Mouse (Mus musculus) liver, embryonic 15.5 days (tissue): ENCODE results near the gene Sebox. TPM values are rescaled to one million over a fixed set of nuclear protein-coding genes. Genes with fewer than 3 reads are reported as not detected.
A peak's percentile ranks its signal among the peaks of the same experiment; 100 is the strongest.

Experiments
- ATAC-seq: fragments of 200-750 bp; cut with Nextera tagmentation; 2 replicates; pipeline ENCODE4 v1.8.0; 2017; ENCODE audit warnings: moderate number of reproducible peaks, mild to moderate bottlenecking, moderate library complexity; ENCODE audit not compliant: insufficient read depth
- H3K27ac ChIP-seq: fragments of 300-500 bp; sonication (generic); replicated peaks from 2 replicates; pipeline ENCODE4 v1.5.1; 2015; ENCODE audit warnings: mild to moderate bottlenecking, inconsistent platforms
- H3K27me3 ChIP-seq: fragments of 300-500 bp; sonication (generic); 2 replicates; pipeline ENCODE4 v1.6.1; 2015; ENCODE audit warnings: mild to moderate bottlenecking, inconsistent platforms
- H3K36me3 ChIP-seq: fragments of 300-500 bp; sonication (generic); replicated peaks from 2 replicates; pipeline ENCODE4 v1.6.1; 2015; ENCODE audit warnings: moderate library complexity, mild to moderate bottlenecking, inconsistent platforms
- H3K4me1 ChIP-seq: fragments of 300-500 bp; sonication (generic); replicated peaks from 2 replicates; pipeline ENCODE4 v1.6.1; 2015; ENCODE audit warnings: inconsistent platforms
- H3K4me2 ChIP-seq: fragments of 300-500 bp; sonication (generic); 2 replicates; pipeline ENCODE4 v1.6.1; 2015; ENCODE audit warnings: moderate library complexity, mild to moderate bottlenecking, inconsistent platforms
- H3K4me3 ChIP-seq: fragments of 300-500 bp; sonication (generic); replicated peaks from 2 replicates; pipeline ENCODE4 v1.5.1; 2015; ENCODE audit warnings: mild to moderate bottlenecking, inconsistent platforms
- H3K9ac ChIP-seq: fragments of 300-500 bp; sonication (generic); 2 replicates; pipeline ENCODE4 v1.6.1; 2015; ENCODE audit warnings: moderate library complexity, mild to moderate bottlenecking, inconsistent platforms
- H3K9me3 ChIP-seq: fragments of 300-500 bp; sonication (generic); replicated peaks from 2 replicates; pipeline ENCODE4 v1.6.1; 2016; ENCODE audit warnings: inconsistent platforms
- WGBS: fragments of 180-500 bp; shearing (Covaris S2); methylation state at CpG from one replicate; pipeline ENCODE4 v1.1.7; 2015; ENCODE audit warnings: mixed read lengths; ENCODE audit not compliant: insufficient replicate concordance; 5-methylcytosine and 5-hydroxymethylcytosine counted together
- polyA plus RNA-seq: library from polyadenylated mRNA; unstranded; fragments of >200 nt; fragmentation: Nextera tagmentation; extraction: Ambion mirVana; gene quantifications from 2 replicates; pipeline ENCODE4 v1.2.1, GENCODE M21; 2015

The Sebox gene
- 0.25 and 0.29 TPM in 2 replicates for polyA plus RNA-seq

GRCm38 (mm10) chr11:78502909-78503650, at the start of gene Sebox:
Gene Sebox, plus strand, starts transcription at chr11:78503447.
- Histone ChIP-seq H3K9me3 (no peaks in the 10 kb centered on the region), H3K27ac (no peak within 1 kb of the TSS), H3K36me3 (peaks cover 25% of the 10 kb centered on the region), H3K4me2 (no peak within 1 kb of the TSS), H3K9ac (no peak within 1 kb of the TSS), H3K4me1 (peaks cover 7% of the 10 kb centered on the region), H3K27me3 (peaks cover 36% of the 10 kb centered on the region), H3K4me3 (no peak within 1 kb of the TSS)
- 51% methylated on average over 7 of the region's 7 CpGs for WGBS
- ATAC-seq: no peak

GRCm38 (mm10) chr11:78453675-78454074, 49.6 kb upstream of the Sebox start:
- no peak overlapping the region for H3K4me3 ChIP-seq
- no peaks in the 10 kb centered on the region for H3K36me3 ChIP-seq
- 16% methylated on average over 4 of the region's 4 CpGs for WGBS
- no peaks in the 10 kb centered on the region for H3K9me3 ChIP-seq
- H3K27me3 ChIP-seq: no peaks in the 10 kb centered on the region
- no peak overlapping the region for H3K4me2 ChIP-seq
- H3K9ac ChIP-seq: no peak overlapping the region
- H3K27ac ChIP-seq: no peak overlapping the region
- no peak for ATAC-seq
- H3K4me1 ChIP-seq: no peaks in the 10 kb centered on the region

- Histone ChIP-seq H3K27ac (no peak overlapping the region), H3K27me3 (no peaks in the 10 kb centered on the region), H3K4me1 (no peaks in the 10 kb centered on the region), H3K9me3 (no peaks in the 10 kb centered on the region), H3K4me2 (no peak overlapping the region), H3K36me3 (no peaks in the 10 kb centered on the region), H3K9ac (no peak overlapping the region), H3K4me3 (no peak overlapping the region)
- WGBS: 55% methylated on average over 7 of the region's 7 CpGs
- no peak for ATAC-seq
These were observed 49.0 kb upstream of the Sebox start for GRCm38 (mm10) chr11:78454276-78454675.

GRCm38 (mm10) chr11:78455308-78455707, 47.9 kb upstream of the Sebox start:
- WGBS: 26% methylated on average over 5 of the region's 5 CpGs
- ATAC-seq: no peak
- Histone ChIP-seq H3K4me3 (no peak overlapping the region), H3K27ac (no peak overlapping the region), H3K4me1 (no peaks in the 10 kb centered on the region), H3K36me3 (no peaks in the 10 kb centered on the region), H3K9me3 (no peaks in the 10 kb centered on the region), H3K9ac (no peak overlapping the region), H3K4me2 (0 out of 2 replicates have a peak overlapping the region, but pooled peaks have one; percentile 8), H3K27me3 (no peaks in the 10 kb centered on the region)

- Histone ChIP-seq H3K9me3 (no peaks in the 10 kb centered on the region), H3K9ac (no peak overlapping the region), H3K4me3 (no peak overlapping the region), H3K4me2 (no peak overlapping the region), H3K27me3 (no peaks in the 10 kb centered on the region), H3K4me1 (peaks cover 11% of the 10 kb centered on the region), H3K36me3 (no peaks in the 10 kb centered on the region), H3K27ac (no peak overlapping the region)
- WGBS: 65% methylated on average over 17 of the region's 17 CpGs
- ATAC-seq: no peak
These were observed 44.5 kb upstream of the Sebox start for GRCm38 (mm10) chr11:78458740-78459139.

GRCm38 (mm10) chr11:78461894-78462293, 41.4 kb upstream of the Sebox start:
- Histone ChIP-seq H3K4me2 (no peak overlapping the region), H3K27me3 (no peaks in the 10 kb centered on the region), H3K9ac (no peak overlapping the region), H3K9me3 (no peaks in the 10 kb centered on the region), H3K4me3 (no peak overlapping the region), H3K4me1 (peaks cover 39% of the 10 kb centered on the region), H3K27ac (no peak overlapping the region), H3K36me3 (no peaks in the 10 kb centered on the region)
- 56% methylated on average over 1 of the region's 1 CpGs for WGBS
- no peak for ATAC-seq

- no peak for ATAC-seq
- Histone ChIP-seq H3K4me1 (peaks cover 44% of the 10 kb centered on the region), H3K27ac (no peak overlapping the region), H3K9ac (no peak overlapping the region), H3K4me2 (no peak overlapping the region), H3K4me3 (no peak overlapping the region), H3K27me3 (no peaks in the 10 kb centered on the region), H3K9me3 (no peaks in the 10 kb centered on the region), H3K36me3 (no peaks in the 10 kb centered on the region)
- 61% methylated on average over 5 of the region's 5 CpGs for WGBS
These were observed 40.6 kb upstream of the Sebox start for GRCm38 (mm10) chr11:78462669-78463068.

GRCm38 (mm10) chr11:78463286-78464036, 39.8 kb upstream of the Sebox start:
- Histone ChIP-seq H3K9me3 (no peaks in the 10 kb centered on the region), H3K4me2 (peak overlapping the region; percentile 7; the same call in 1 of the 2 replicates), H3K27ac (no peak overlapping the region), H3K36me3 (no peaks in the 10 kb centered on the region), H3K9ac (no peak overlapping the region), H3K4me1 (peaks cover 46% of the 10 kb centered on the region), H3K27me3 (no peaks in the 10 kb centered on the region), H3K4me3 (no peak overlapping the region)
- WGBS: 44% methylated on average over 13 of the region's 13 CpGs
- no peak for ATAC-seq

GRCm38 (mm10) chr11:78465116-78465515, 38.1 kb upstream of the Sebox start:
- H3K27ac ChIP-seq: no peak overlapping the region

GRCm38 (mm10) chr11:78465568-78466180, 37.6 kb upstream of the Sebox start, which contains the start of gene Slc46a1:
Gene Slc46a1, plus strand, starts transcription at chr11:78465697.
- peak; percentile 85 for ATAC-seq
- WGBS: under 1% methylated on average over 41 of the region's 41 CpGs
- H3K9ac ChIP-seq: peak within 1 kb of the TSS; percentile 59
- H3K4me1 ChIP-seq: peaks cover 46% of the 10 kb centered on the region
- no peaks in the 10 kb centered on the region for H3K9me3 ChIP-seq
- peak within 1 kb of the TSS; percentile 76 for H3K27ac ChIP-seq
- H3K27me3 ChIP-seq: no peaks in the 10 kb centered on the region
- H3K36me3 ChIP-seq: no peaks in the 10 kb centered on the region
- peak within 1 kb of the TSS; percentile 62 for H3K4me3 ChIP-seq
- H3K4me2 ChIP-seq: peak within 1 kb of the TSS; percentile 83

More at GRCm38 (mm10) chr11:78465116-78465515, 38.1 kb upstream of the Sebox start:
- Histone ChIP-seq H3K36me3 (no peaks in the 10 kb centered on the region), H3K9ac (no peak overlapping the region), H3K4me1 (peaks cover 46% of the 10 kb centered on the region), H3K9me3 (no peaks in the 10 kb centered on the region), H3K27me3 (no peaks in the 10 kb centered on the region), H3K4me2 (peak overlapping the region; percentile 83), H3K4me3 (peak overlapping the region; percentile 62)
- WGBS: 47% methylated on average over 9 of the region's 9 CpGs
- ATAC-seq: no peak
